Mouse (Mus musculus): Measurements from ENCODE around the gene Mfsd4b4. TPM values are rescaled to one million over a fixed set of nuclear protein-coding genes. Genes with fewer than 3 reads are reported as not detected.
"Not testable (repeated sequence)": the region's sequence is repeated elsewhere in the genome, so short reads cannot be mapped to it uniquely, and the experiment has no call there.

Gene Mfsd4b4
- polyA plus RNA-seq (2012; rRNA removed) = 7.6 TPM in 2 replicates

DNA sequence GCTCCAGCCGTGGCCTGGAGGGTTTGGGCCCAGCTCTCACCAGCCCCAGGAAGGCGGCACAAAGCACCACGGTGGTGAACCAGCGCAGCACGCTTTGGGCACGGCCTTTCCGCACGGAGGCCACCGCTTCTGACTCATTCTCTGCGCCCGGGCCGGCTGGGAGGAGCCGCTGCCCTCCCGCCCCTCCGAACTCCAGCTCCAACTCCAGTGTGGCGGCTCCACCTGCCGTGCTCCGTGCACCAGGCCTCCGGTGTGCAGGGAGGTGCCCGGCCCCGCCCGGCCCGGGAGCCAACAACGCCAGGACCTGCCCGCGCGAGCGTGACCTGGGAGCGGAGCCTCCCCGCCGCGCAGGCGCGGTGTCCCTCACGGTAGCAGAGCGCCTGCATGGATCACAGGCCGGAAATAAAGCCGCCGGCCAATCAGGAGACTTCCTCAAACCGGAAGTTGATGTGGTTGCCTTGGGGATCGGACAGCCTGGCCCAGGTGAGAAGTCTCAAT lies at the start of gene Mfsd4b4:
Gene Mfsd4b4, minus strand, starts transcription at position 365 of the 498 bp plus-strand sequence.
- peak; percentile 73 for DNase-seq (ENCODE audit: low read depth)

DNA sequence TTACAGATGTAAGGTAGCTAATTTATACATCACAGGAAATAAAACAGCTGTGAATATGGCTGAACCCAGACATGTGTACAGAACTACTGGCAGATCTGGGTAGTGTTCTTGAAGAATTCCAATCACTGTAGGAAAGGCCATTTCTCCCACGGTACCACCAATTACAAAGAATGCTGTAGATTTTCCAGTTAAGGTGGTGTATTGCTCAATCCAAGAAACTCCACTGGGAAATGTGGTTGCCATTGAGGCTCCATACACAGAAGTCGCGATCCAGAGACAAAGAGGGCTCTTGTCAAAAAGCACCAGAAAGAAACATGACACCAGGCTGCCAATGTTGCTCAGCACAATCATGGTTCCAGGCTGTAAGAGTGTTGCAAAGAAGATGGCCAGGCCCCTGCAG lies 48.2 kb upstream of the Mfsd4b4 start:
- not testable (repeated sequence) for DNase-seq (ENCODE audit: low read depth)

DNA sequence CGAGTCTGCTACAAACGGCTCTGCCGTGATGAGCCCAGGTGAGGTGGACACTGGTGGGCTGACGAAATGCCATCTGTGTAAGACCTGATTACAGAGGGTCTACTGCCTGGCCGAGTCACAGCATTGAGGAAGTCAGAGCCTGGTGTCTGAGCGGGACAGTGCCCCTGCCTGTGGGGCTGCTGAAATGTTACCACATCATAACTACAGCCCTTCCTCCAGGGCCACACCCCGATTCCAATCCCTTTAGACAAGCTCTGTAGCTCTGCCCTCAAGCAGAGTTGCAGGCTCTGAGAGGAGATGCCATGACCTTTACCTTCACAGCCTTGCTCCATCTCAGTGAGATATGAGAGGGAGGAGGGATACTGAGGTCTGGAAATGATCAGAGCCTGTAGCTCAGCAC lies 37.5 kb upstream of the Mfsd4b4 start:
- DNase-seq (ENCODE audit: low read depth) = no peak

DNA sequence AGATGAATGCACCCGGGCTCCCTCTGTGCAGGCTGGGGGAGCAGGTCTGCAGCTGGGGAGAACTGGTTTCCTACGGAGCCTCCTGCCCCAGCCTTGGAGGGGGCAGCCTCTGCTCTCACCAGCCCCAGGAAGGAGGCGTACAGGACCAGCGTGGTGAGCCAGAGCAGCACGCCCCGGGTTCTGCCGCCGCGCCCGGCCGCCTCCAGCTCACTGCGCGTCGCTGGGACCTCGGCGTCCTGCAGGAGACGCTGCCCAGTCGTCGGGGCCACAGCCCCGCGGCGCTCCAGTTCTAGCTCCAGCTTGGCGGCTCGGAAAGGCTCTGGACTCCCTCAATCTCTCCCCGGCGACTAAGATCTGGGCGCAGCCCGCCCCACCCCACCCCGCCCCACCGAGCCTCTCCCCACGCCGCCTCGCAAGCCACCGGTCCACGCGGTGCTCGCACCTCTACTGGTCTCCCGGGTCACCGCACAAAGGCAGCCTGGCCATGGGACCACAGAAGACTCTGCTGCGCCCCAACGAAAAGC lies 27.6 kb upstream of the Mfsd4b4 start, which contains the start of gene Mfsd4b2:
Gene Mfsd4b2, minus strand, starts transcription at position 308 of the 524 bp plus-strand sequence.
- DNase-seq (ENCODE audit: low read depth) = no peak

DNA sequence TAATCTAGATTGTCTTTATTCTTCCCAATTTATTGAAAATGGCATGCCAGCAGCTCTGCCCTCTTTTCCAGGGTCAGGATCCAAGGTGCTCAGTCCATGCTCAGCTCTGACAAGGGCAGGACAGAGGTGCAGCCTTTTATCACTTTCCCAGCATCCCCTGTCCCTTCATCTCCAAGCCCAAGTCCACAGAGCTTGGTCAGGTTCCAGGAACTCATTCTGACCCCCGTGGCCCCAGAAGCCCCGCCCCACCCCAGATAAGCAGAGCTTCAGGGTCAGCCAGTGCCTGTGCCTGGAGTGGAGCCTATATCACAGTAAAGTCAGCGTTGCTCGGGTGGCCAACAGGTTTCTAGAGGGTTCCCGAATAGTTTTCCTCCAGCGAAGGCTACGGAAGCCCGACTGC lies 25.5 kb upstream of the Mfsd4b4 start:
- DNase-seq (ENCODE audit: low read depth) = not testable (repeated sequence)

DNA sequence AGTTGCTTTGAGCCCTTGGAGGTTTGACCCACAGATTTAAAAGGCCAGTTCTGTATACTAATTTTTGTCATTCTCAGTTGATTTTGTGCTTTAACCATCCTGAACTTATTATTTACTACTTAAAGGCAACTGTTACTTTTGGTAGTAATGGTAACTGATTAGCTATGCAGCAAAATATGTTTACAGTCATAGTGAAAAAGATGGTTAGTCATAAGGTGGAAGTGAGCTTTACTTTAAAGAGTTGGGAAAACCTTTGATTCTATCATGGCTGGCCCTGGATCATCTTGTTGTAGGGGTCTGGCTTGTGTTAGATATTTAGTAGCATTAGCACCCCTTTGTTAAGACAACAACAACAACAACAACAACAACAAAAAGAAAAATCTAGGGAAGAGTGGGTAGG lies 13.6 kb upstream of the Mfsd4b4 start:
- no peak for DNase-seq (ENCODE audit: low read depth)

DNA sequence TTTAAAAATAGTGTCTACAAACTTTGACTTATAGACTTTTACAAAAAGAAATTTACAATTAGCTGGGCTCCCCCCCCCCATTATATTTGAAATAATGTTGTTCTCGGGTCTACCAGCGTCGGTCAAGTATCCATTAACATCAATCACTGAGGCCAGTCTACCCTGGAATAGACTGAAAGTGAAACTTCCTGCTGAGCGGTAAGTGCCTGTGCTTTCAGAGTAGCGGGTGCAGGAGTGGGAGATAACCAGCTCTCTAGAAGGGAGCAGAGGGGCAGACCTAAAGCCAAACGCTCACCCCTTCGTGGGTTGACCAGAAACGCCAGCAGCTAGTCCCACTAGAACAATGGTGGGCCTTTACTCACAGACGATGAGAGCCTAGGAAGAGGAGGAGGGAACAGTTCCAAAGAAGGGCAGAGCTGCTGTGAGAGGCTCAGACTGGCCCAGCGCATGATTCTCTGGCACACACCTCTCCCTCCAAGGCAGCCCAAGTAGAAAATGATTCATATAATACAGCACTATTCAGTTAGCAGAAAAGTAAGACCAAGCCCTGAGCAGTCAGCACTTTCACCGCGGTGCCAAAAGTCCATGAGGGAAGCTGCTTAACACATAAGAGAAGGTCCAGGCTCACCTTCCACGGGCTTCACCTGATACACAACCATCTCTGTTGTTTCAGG lies 9.9 kb upstream of the Mfsd4b4 start:
- DNase-seq (ENCODE audit: low read depth) = no peak

DNA sequence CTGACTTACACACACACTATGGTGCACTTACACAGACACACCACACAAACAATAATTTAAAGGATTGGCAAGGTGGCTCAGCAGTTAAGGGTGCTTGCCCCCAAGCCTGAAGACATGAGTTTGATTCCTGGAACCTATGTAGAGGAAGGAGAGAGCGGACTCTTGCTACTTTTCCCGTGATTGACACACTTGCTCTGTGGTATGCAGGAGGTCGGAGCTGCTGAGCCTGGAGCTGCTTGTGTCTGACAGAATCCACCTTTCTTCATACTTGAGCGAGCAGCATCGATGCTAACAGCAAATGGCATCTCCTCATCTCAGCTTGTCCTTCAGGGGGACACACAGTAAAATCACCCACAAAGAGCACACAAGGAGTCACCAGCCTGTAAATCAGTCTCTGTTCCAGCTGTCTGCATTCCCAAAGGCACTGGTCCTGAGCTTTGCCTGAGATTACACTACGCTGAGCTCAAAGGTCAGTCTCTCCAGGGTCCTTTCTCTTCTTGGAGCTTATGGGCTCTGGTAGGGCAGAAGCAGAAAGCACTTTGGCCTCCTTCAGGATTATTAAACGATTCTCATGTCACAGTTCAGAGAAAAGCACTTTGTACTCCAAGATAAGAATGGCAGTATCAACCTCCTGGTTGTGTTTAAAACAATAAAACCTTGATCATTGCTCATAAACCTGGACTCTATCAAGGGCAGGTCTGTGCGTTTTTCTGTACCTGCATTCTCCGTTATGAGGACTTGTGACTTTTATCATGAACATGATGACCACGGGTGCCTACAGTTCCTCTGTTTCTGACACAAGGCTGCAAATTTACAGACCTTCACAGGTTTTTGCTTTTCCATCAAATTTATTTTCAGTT lies 8.0 kb upstream of the Mfsd4b4 start:
- no peak for DNase-seq (ENCODE audit: low read depth)

DNA sequence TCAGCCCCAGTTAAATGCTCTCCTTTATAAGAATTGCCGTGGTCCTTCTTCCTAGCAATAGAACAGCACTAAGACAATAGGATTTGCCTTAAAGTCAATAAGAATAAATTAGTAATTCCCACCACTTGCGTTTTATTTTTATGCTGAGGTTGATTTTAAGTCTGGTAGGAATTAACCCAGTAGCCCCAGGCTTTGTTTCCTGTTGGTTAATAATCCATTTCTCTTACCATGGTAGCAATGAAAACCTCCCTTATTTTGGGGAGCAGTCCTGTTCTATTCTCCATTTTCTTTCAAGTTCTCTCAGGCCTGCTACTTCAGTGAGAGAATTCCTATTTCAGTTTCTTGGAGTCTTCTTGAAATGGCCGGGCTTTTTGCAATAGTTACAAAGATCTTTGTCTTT lies 5.2 kb upstream of the Mfsd4b4 start:
- DNase-seq (ENCODE audit: low read depth) = no peak

DNA sequence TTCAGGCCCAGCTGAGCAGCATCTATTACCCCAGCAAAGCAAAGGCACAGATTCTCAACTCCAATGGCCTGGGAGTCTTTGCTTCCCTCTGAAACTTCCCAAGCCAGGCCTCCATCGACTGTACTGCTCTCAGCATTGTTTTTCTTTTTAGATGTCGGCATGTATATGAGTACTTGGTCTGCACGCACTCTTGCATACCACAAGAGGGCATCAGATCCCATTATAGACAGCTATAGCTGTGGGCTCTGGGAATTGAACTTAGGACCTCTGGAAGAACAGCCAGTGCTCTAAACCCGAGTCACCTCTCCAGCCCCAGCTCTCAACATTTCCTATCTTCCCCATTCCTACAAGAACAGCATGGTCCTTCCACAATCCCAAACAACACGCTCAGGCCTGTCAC lies 2.5 kb downstream of the Mfsd4b4 start:
- no peak for DNase-seq (ENCODE audit: low read depth)

DNA sequence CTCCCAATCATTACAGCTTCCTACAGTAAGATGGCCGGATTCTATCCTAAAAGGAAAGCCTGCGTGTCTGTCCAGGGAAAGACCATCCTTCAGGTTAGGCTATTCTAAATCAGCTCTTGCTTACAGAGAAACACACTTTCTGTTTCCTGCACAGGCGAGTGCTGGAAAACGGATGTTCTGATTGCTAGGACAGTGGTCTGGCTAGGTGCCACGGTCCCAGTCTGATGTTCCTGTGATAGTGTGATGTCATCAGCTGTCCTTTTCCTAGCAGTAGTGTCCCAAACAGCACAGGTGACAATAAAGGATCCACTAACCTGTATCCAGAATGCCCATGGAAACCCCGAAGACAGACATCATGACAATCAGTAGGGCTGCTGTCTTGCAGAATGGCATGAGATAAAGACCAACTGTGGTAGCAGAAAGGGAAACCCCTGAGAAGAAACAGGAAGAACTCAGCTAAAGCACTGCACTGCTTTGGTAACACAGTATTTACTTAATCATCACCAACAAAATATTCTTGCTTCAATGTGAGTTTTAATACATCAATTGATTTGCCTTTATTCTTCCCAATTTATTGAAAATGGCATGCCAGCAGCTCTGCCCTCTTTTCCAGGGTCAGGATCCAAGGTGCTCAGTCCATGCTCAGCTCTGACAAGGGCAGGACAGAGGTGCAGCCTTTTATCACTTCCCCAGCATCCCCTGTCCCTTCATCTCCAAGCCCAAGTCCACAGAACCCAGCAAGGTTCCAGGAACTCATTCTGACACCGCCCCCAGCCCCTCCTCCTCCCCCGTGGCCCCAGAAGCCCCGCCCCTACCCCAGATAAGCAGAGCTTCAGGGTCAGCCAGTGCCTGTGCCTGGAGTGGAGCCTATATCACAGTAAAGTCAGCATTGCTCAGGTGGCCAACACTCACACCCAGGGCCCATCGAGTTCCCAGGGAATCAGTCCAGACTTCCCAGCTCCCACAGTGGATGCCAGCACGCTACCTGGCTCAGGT lies 5.0 kb downstream of the Mfsd4b4 start:
- DNase-seq (ENCODE audit: low read depth) = no peak

DNA sequence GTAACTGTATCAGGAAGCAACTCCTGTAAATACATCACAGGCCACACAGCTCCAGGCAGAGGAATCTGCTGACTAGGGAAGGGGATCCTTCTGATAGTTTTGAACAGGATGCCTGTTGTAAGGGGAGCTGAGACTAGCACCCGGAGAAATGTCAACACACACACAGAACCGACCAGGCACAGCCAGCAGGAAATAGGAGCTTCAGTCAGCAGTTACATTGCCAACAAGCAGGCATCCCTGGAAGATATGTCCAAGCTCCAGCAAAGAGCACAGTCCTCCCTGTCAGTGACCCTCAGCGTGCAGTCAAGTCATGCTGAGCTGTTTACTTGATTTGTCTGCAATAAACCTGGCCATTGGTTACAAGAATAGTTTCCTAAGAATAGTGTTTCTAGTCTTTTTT lies 10.4 kb downstream of the Mfsd4b4 start:
- DNase-seq (ENCODE audit: low read depth) = no peak

DNA sequence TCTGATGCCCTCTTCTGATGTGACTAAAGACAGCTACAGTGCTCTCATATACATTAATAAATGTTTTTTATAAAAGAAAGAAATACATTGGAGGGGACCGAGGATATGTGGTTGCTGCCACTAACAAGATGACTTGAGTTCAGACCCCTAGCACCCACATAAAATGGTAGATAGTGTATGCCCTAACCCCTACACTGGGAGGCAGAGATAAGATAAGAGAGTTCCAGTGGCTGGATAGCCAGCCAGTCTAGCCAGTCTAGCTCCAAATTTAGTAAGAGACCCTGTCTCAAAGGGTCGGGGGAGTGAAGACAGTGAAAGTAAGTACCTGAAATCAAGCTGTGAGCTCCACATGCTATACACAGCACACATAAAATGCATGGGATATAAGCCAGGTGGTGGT lies 33.5 kb downstream of the Mfsd4b4 start:
- DNase-seq (ENCODE audit: low read depth) = no peak

DNA sequence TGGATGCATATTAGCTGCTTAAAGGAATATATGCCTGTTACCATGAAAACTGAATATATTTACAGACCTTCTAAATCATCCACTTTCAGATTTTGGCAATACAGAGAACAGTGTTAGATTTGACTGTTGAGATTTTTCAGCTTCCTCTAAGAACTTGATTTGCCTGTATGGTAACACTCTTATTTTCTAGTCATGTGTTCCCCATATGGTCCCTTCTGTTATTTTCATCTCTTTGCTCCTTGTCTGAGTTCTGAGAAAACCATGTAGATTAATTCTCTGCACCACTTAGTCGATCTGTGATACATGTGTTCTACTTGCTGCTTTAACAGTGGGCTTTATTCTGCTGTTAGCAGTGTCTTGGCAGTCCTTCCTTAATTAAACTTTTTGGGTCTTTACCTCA lies 56.4 kb downstream of the Mfsd4b4 start:
- no peak for DNase-seq (ENCODE audit: low read depth)

Other genes with a start within 250 kb of the Mfsd4b4 start
- gene Rev3l, start 167.1 kb downstream of the Mfsd4b4 start, polyA plus RNA-seq (2012; rRNA removed) = 21.2 and 21.6 TPM in 2 replicates
- 0.09 TPM in 1 of 2 replicates, not detected in the other for gene Mfsd4b2, start 27.7 kb upstream of the Mfsd4b4 start, polyA plus RNA-seq (2012; rRNA removed)
- 1.2 and 2.1 TPM in 2 replicates for gene Mfsd4b3, start 60.9 kb upstream of the Mfsd4b4 start, polyA plus RNA-seq (2012; rRNA removed)
- 0.24 and 0.38 TPM in 2 replicates for gene Mfsd4b5, start 87.4 kb upstream of the Mfsd4b4 start, polyA plus RNA-seq (2012; rRNA removed)
- 0.85 and 1.6 TPM in 2 replicates for gene Mfsd4b1, start 126.0 kb upstream of the Mfsd4b4 start, polyA plus RNA-seq (2012; rRNA removed)
- gene Slc16a10, start 243.0 kb upstream of the Mfsd4b4 start, polyA plus RNA-seq (2012; rRNA removed) = 76.3 and 122 TPM in 2 replicates